Mouse (Mus musculus) hindbrain, postnatal 0 days (tissue): ENCODE results near the gene Cryba4. TPM values are rescaled to one million over a fixed set of nuclear protein-coding genes. Genes with fewer than 3 reads are reported as not detected.
A peak's percentile ranks its signal among the peaks of the same experiment; 100 is the strongest.

Experiments
- ATAC-seq: fragments of 200-750 bp; cut with Nextera tagmentation; 2 replicates; pipeline ENCODE4 v1.8.0; 2017; ENCODE audit warnings: mild to moderate bottlenecking, moderate TSS enrichment, moderate library complexity
- DNase-seq: peaks from one replicate; pipeline ENCODE4 v3.0.0-alpha.2; 2015; ENCODE audit warnings: low spot score
- H3K27ac ChIP-seq: fragments of 300-500 bp; sonication (generic); 2 replicates; pipeline ENCODE4 v1.5.1; 2014; ENCODE audit warnings: mild to moderate bottlenecking
- H3K27me3 ChIP-seq: fragments of 300-500 bp; sonication (generic); 2 replicates; pipeline ENCODE4 v1.6.1; 2014; ENCODE audit warnings: low read length, mixed read lengths; ENCODE audit not compliant: insufficient read depth
- H3K36me3 ChIP-seq: fragments of 300-500 bp; sonication (generic); 2 replicates; pipeline ENCODE4 v1.6.1; 2014; ENCODE audit warnings: low read length, mixed read lengths; ENCODE audit not compliant: insufficient read depth
- H3K4me1 ChIP-seq: fragments of 300-500 bp; sonication (generic); 2 replicates; pipeline ENCODE4 v1.6.1; 2014; ENCODE audit warnings: antibody characterized with exemption, low read length, mixed read lengths; ENCODE audit not compliant: insufficient read depth
- H3K4me2 ChIP-seq: fragments of 300-500 bp; sonication (generic); 2 replicates; pipeline ENCODE4 v1.6.1; 2014; ENCODE audit warnings: low read depth, mild to moderate bottlenecking, low read length, moderate library complexity, mixed read lengths
- H3K4me3 ChIP-seq: fragments of 300-500 bp; sonication (generic); 2 replicates; pipeline ENCODE4 v1.5.1; 2014; ENCODE audit warnings: low read length
- H3K9ac ChIP-seq: fragments of 300-500 bp; sonication (generic); replicated peaks from 2 replicates; pipeline ENCODE4 v1.6.1; 2014; ENCODE audit warnings: mild to moderate bottlenecking, low read length, moderate library complexity, mixed read lengths
- H3K9me3 ChIP-seq: fragments of 300-500 bp; sonication (generic); 2 replicates; pipeline ENCODE4 v1.6.1; 2016; ENCODE audit warnings: low read length, mixed read lengths
- CTCF ChIP-seq: IDR thresholded peaks from 2 replicates; pipeline ENCODE4 v1.5.1; 2016; ENCODE audit warnings: antibody characterized with exemption, control low read depth, low read depth
- WGBS: fragments of 180-500 bp; shearing (Covaris S2); extraction: QIAGEN DNeasy Blood & Tissue Kit; methylation state at CpG from one replicate; pipeline ENCODE4 v1.1.7; 2014; 5-methylcytosine and 5-hydroxymethylcytosine counted together
- polyA plus RNA-seq: library from polyadenylated mRNA; unstranded; fragments of >200 nt; fragmentation: Nextera tagmentation; extraction: Ambion mirVana; gene quantifications from 2 replicates; pipeline ENCODE4 v1.2.1, GENCODE M21; 2015
- total RNA-seq: library from RNA; depleted of rRNA; stranded (reverse); fragments of >200 nt; gene quantifications from 2 replicates; pipeline ENCODE4 v1.2.3, GENCODE M21; 2014

The Cryba4 gene
- total and polyA plus RNA-seq, 2 experiments from 2014 or later: 0.26 to 2.4 TPM

- 79% methylated on average over 6 of the region's 6 CpGs for WGBS
- Histone ChIP-seq H3K4me2 (no peak overlapping the region), H3K9me3 (no peaks in the 10 kb centered on the region), H3K36me3 (no peaks in the 10 kb centered on the region), H3K4me1 (peaks cover 3% of the 10 kb centered on the region), H3K27me3 (no peaks in the 10 kb centered on the region), H3K9ac (no peak overlapping the region), H3K27ac (no peak overlapping the region), H3K4me3 (no peak overlapping the region)
- ATAC-seq (no peak), DNase-seq (no peak)
- no peak for TF ChIP-seq CTCF
Measured at GRCm38 (mm10) chr5:112282123-112282779, 29.9 kb upstream of the Cryba4 start.

GRCm38 (mm10) chr5:112281676-112282075 is 29.4 kb upstream of the Cryba4 start:
- Histone ChIP-seq H3K4me3 (no peak overlapping the region), H3K27me3 (no peaks in the 10 kb centered on the region), H3K36me3 (no peaks in the 10 kb centered on the region), H3K9me3 (no peaks in the 10 kb centered on the region), H3K4me1 (peaks cover 3% of the 10 kb centered on the region), H3K4me2 (no peak overlapping the region), H3K27ac (no peak overlapping the region), H3K9ac (no peak overlapping the region)
- 84% methylated on average over 4 of the region's 4 CpGs for WGBS
- TF ChIP-seq CTCF: no peak
- DNase-seq: no peak
- no peak for ATAC-seq

- DNase-seq (no peak), ATAC-seq (no peak)
- 51% methylated on average over 15 of the region's 15 CpGs for WGBS
- Histone ChIP-seq H3K4me2 (no peak overlapping the region), H3K4me3 (no peak overlapping the region), H3K9ac (no peak overlapping the region), H3K36me3 (no peaks in the 10 kb centered on the region), H3K9me3 (no peaks in the 10 kb centered on the region), H3K27me3 (no peaks in the 10 kb centered on the region), H3K27ac (no peak overlapping the region), H3K4me1 (peaks cover 3% of the 10 kb centered on the region)
- TF ChIP-seq CTCF: no peak
Measured at GRCm38 (mm10) chr5:112280863-112281660, 28.7 kb upstream of the Cryba4 start.

GRCm38 (mm10) chr5:112280151-112280550 is 27.8 kb upstream of the Cryba4 start:
- H3K27me3 ChIP-seq: no peaks in the 10 kb centered on the region
- 84% methylated on average over 7 of the region's 7 CpGs for WGBS
- H3K9ac ChIP-seq: no peak overlapping the region
- ATAC-seq (no peak), DNase-seq (no peak)
- no peak overlapping the region for H3K4me3 ChIP-seq
- H3K27ac ChIP-seq: no peak overlapping the region; the same call in 1 of the 2 replicates
- no peaks in the 10 kb centered on the region for H3K9me3 ChIP-seq
- no peak for TF ChIP-seq CTCF
- no peak overlapping the region for H3K4me2 ChIP-seq
- H3K36me3 ChIP-seq: no peaks in the 10 kb centered on the region
- peaks cover 3% of the 10 kb centered on the region for H3K4me1 ChIP-seq

- DNase-seq (no peak), ATAC-seq (no peak)
- H3K27me3 ChIP-seq: no peaks in the 10 kb centered on the region
- no peak overlapping the region for H3K4me2 ChIP-seq
- H3K36me3 ChIP-seq: no peaks in the 10 kb centered on the region
- peaks cover 3% of the 10 kb centered on the region for H3K4me1 ChIP-seq
- no peaks in the 10 kb centered on the region for H3K9me3 ChIP-seq
- no peak overlapping the region for H3K4me3 ChIP-seq
- WGBS: 91% methylated on average over 17 of the region's 17 CpGs
- no peak overlapping the region; the same call in 1 of the 2 replicates for H3K27ac ChIP-seq
- TF ChIP-seq CTCF: no peak
- H3K9ac ChIP-seq: no peak overlapping the region
Measured at GRCm38 (mm10) chr5:112279181-112280021, 27.1 kb upstream of the Cryba4 start.

GRCm38 (mm10) chr5:112277906-112278470 is 25.7 kb upstream of the Cryba4 start:
- 89% methylated on average over 11 of the region's 11 CpGs for WGBS

More at GRCm38 (mm10) chr5:112277906-112278470, 25.7 kb upstream of the Cryba4 start:
- Histone ChIP-seq H3K27me3 (no peaks in the 10 kb centered on the region), H3K4me1 (peaks cover 3% of the 10 kb centered on the region), H3K9ac (peak overlapping the region; percentile 79; the same call in 1 of the 2 replicates), H3K27ac (no peak overlapping the region), H3K9me3 (no peaks in the 10 kb centered on the region), H3K4me2 (peak overlapping the region; percentile 96), H3K36me3 (no peaks in the 10 kb centered on the region), H3K4me3 (no peak overlapping the region)
- DNase-seq (no peak), ATAC-seq (no peak)
- no peak for TF ChIP-seq CTCF
